Mouse (Mus musculus) olfactory bulb, adult 2 months (tissue): ENCODE data around the gene Apol11b. TPM values are rescaled to one million over a fixed set of nuclear protein-coding genes. Genes with fewer than 3 reads are reported as not detected.

Source experiments
- H3K27ac ChIP-seq: fragments of 200-500 bp; 2 replicates; pipeline ENCODE4 v1.5.1; 2012; ENCODE audit warnings: low read depth, low read length; ENCODE audit not compliant: insufficient read depth
- H3K4me1 ChIP-seq: fragments of 200-500 bp; 2 replicates; pipeline ENCODE4 v1.6.1; 2012; ENCODE audit warnings: low read length; ENCODE audit not compliant: control insufficient read depth, insufficient read depth
- H3K4me3 ChIP-seq: fragments of 200-500 bp; 2 replicates; pipeline ENCODE4 v1.5.1; 2012; ENCODE audit warnings: mild to moderate bottlenecking, low read depth, low read length, moderate library complexity; ENCODE audit not compliant: insufficient read depth
- CTCF ChIP-seq: fragments of 200-500 bp; IDR thresholded peaks from 2 replicates; pipeline ENCODE4 v1.5.1; 2012; ENCODE audit warnings: low read depth, mild to moderate bottlenecking, low read length, moderate library complexity; ENCODE audit not compliant: insufficient read depth
- POLR2A ChIP-seq: fragments of 200-500 bp; IDR thresholded peaks from 2 replicates; pipeline ENCODE4 v1.6.1; 2012; ENCODE audit warnings: mild to moderate bottlenecking, low read depth, low read length, moderate library complexity; ENCODE audit not compliant: insufficient read depth
- WGBS: fragments of 180-500 bp; shearing (Covaris S2); methylation state at CpG from one replicate; pipeline ENCODE4 v1.1.7; 2018; 5-methylcytosine and 5-hydroxymethylcytosine counted together
- polyA plus RNA-seq: library from polyadenylated mRNA; stranded (reverse); fragments of >200 nt; gene quantifications from 2 replicates; pipeline ENCODE4 v1.2.4, GENCODE M21; 2012; ENCODE audit warnings: low replicate concordance; ENCODE audit not compliant: missing spikeins, insufficient read depth, insufficient read length

The Apol11b gene
- polyA plus RNA-seq, 1 experiment: not detected

GRCm38 (mm10) chr15:77606069-77606468 lies 37.0 kb downstream of the Apol11b start:
- WGBS: 88% methylated on average over 3 of the region's 3 CpGs
- TF ChIP-seq CTCF: no peak
- no peak for TF ChIP-seq POLR2A
- H3K4me3 ChIP-seq: no peak overlapping the region

GRCm38 (mm10) chr15:77598958-77599357 lies 44.1 kb downstream of the Apol11b start, which contains the start of gene Gm36245:
Gene Gm36245, plus strand, starts transcription at chr15:77599258.
- no peak within 1 kb of the TSS for H3K27ac ChIP-seq
- 89% methylated on average over 1 of the region's 1 CpGs for WGBS

More at GRCm38 (mm10) chr15:77606069-77606468, 37.0 kb downstream of the Apol11b start:
- Histone ChIP-seq H3K27ac (no peak overlapping the region), H3K4me1 (no peaks in the 10 kb centered on the region)

DNA sequence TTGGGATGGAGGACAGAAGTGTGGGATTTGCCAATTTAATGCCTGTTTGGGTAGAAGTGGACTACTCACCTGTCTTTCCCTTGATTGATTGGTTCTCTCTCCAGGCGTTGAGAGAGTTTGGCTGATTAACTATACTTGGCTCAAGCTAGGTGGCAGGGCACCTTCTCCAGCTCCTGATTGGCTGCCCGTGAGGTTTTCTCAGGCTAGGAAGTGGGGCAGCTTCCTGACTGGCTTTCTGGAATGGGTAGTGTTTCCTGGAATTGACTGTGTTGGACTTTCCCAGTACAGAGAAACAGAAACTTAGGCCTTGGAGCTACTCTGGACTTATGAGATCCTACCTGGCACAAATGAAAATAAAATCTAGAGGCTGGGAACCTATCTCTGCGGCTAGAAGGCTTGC lies 44.7 kb downstream of the Apol11b start:
- TF ChIP-seq CTCF (no peak), POLR2A (no peak)
- Histone ChIP-seq H3K4me3 (no peak overlapping the region), H3K4me1 (no peaks in the 10 kb centered on the region), H3K27ac (no peak overlapping the region)
- 82% methylated on average over 3 of the region's 3 CpGs for WGBS

More at GRCm38 (mm10) chr15:77598958-77599357, 44.1 kb downstream of the Apol11b start, which contains the start of gene Gm36245:
- H3K4me1 ChIP-seq: no peaks in the 10 kb centered on the region
- no peak within 1 kb of the TSS for H3K4me3 ChIP-seq
- TF ChIP-seq CTCF: no peak
- TF ChIP-seq POLR2A: no peak

GRCm38 (mm10) chr15:77595961-77596360 lies 47.1 kb downstream of the Apol11b start, which contains the start of gene Apol10b:
Gene Apol10b, minus strand, starts transcription at chr15:77596125.
- WGBS: 66% methylated on average over 5 of the region's 5 CpGs
- no peak within 1 kb of the TSS for H3K27ac ChIP-seq
- no peaks in the 10 kb centered on the region for H3K4me1 ChIP-seq
- H3K4me3 ChIP-seq: no peak within 1 kb of the TSS
- TF ChIP-seq CTCF (no peak), POLR2A (no peak)

DNA sequence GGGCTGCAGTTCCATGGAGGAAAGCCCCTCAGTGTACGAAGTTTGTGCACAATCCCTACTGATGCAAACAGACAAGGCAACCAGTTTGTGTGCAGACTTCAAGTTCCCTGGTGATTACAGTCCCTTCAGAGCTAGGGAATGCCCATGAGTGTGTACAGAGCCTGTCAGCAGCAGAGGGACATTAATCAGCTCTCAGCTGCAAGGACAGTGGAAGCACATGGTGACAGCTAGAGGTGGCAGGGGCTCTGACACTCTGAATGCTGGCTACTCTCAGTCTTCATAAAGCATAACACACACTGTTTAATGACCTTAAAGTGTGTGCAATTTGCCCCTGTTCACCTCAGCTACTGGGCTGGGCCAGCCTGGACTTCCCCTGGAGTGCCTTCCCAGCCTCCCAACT lies 49.5 kb downstream of the Apol11b start:
- Histone ChIP-seq H3K4me1 (no peaks in the 10 kb centered on the region), H3K27ac (no peak overlapping the region), H3K4me3 (no peak overlapping the region)
- WGBS: 73% methylated on average over 1 of the region's 1 CpGs
- no peak for TF ChIP-seq CTCF
- TF ChIP-seq POLR2A: no peak

- Histone ChIP-seq H3K4me3 (no peak overlapping the region), H3K27ac (no peak overlapping the region), H3K4me1 (no peaks in the 10 kb centered on the region)
- 85% methylated on average over 2 of the region's 2 CpGs for WGBS
- TF ChIP-seq POLR2A (no peak), CTCF (no peak)
These were observed 52.2 kb downstream of the Apol11b start for GRCm38 (mm10) chr15:77590881-77591280.

DNA sequence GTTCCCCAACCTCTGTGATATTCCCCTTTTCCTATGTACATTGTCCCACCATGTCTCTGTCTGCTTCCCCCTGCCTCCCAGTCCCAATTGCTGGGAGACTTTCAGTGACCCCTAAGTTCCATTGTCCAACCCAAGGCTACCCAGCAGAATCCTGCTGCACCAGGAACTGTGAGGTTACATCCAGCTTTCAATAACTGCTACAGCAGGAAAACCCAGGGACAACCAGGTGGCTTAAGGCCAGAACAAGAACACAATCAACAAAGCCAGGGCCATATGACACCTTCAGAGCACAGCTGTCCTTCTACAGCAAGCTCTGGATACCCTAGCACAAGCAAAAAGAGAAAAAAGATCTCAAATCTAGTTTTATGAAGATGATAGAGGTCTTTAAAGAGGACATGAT lies 54.1 kb downstream of the Apol11b start:
- H3K27ac ChIP-seq: no peak overlapping the region
- TF ChIP-seq CTCF (no peak), POLR2A (no peak)
- no peak overlapping the region for H3K4me3 ChIP-seq
- no peaks in the 10 kb centered on the region for H3K4me1 ChIP-seq

DNA sequence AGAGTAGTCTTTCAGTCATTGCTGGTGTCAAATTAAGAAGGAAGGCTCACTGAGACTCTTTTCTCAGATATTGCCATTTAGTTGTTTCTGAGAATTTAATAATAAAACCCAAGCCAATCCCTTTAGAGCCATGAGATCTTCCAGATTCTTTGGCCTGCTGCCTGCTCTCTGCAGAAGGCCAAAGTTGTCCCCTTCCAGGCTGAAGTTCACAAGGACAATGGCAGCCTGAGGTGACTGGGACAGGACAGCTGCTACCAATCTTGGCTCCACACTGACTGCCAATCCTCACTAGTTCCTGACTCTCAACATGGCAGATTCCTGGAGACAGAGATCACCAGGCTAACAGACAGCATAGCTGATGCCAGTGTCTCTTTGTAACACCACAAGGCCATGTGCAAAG lies 56.1 kb downstream of the Apol11b start:
- Histone ChIP-seq H3K27ac (no peak overlapping the region), H3K4me3 (no peak overlapping the region), H3K4me1 (no peaks in the 10 kb centered on the region)
- TF ChIP-seq CTCF (no peak), POLR2A (no peak)

Other genes with a start within 250 kb of the Apol11b start
- not detected in 2 replicates for gene Apol7a, start 244.2 kb downstream of the Apol11b start, polyA plus RNA-seq
- not detected in 2 replicates for gene Apol9a, start 232.2 kb downstream of the Apol11b start, polyA plus RNA-seq
- gene Apol7b, start 195.8 kb downstream of the Apol11b start, polyA plus RNA-seq: not detected in 2 replicates
- not detected in 2 replicates for gene Apol10a, start 166.2 kb downstream of the Apol11b start, polyA plus RNA-seq
- gene Apol11a, start 135.0 kb downstream of the Apol11b start, polyA plus RNA-seq: not detected in 2 replicates
- not detected in 2 replicates for gene Apol7c, start 110.0 kb downstream of the Apol11b start, polyA plus RNA-seq
- not detected in 2 replicates for gene 1700025B11Rik, start 81.4 kb downstream of the Apol11b start, polyA plus RNA-seq
- gene Apol10b, start 47.2 kb downstream of the Apol11b start, polyA plus RNA-seq: not detected in 2 replicates
- gene Gm36245, start 44.0 kb downstream of the Apol11b start, polyA plus RNA-seq: not detected in 2 replicates
- gene Apol7e, start 55.6 kb upstream of the Apol11b start, polyA plus RNA-seq: not detected in 2 replicates
- gene Apol9b, start 85.8 kb upstream of the Apol11b start, polyA plus RNA-seq: not detected in 2 replicates
- not detected in 2 replicates for gene Apol8, start 113.7 kb upstream of the Apol11b start, polyA plus RNA-seq
- gene Myh9, start 198.9 kb upstream of the Apol11b start, polyA plus RNA-seq: 307 and 350 TPM in 2 replicates